Mouse (Mus musculus): ENCODE measurements around the gene Tyw1. TPM values are rescaled to one million over a fixed set of nuclear protein-coding genes. Genes with fewer than 3 reads are reported as not detected.

Tyw1 gene
- total RNA-seq, 2 experiments from 2014 or later = 13.1 to 14.6 TPM

DNA sequence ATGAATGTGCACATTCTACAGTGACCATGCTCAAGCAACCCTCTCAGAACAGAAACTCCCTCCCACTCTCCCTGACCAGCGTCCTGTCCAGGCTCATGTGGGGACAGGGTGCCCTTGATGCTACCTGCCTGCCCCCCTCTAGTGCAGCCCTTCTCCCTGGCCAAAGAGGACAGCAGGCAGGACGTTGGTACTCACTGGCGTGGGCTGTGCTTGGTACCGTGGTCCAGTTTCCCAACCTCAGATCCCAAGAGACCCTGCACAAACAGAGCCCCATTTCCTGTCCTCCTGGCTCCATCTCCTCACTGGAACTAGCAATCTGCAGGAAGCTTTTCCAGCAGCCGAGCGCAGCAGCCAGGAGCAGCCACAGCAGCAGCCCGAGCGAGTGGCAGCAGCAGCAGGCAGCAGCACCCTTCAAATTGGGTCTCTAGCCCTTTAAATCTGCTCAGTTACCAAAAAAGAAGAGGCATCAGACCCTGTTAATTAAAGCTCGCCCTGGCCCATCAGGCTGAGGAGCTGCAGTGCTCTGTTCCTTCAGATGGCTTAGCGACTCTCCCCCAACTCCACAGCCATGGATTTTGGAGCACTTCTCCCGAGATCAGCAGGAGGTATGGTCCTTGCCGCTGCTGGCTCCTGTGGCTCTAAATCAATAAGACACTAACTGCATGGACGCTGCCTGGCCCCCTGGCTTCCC is 128.9 kb downstream of the Tyw1 start, which contains the start of gene A330070K13Rik:
Gene A330070K13Rik, minus strand, starts transcription at position 410 of the 691 bp plus-strand sequence.
- no peak for DNase-seq (ENCODE audit: low spot score in 2 of 2)

DNA sequence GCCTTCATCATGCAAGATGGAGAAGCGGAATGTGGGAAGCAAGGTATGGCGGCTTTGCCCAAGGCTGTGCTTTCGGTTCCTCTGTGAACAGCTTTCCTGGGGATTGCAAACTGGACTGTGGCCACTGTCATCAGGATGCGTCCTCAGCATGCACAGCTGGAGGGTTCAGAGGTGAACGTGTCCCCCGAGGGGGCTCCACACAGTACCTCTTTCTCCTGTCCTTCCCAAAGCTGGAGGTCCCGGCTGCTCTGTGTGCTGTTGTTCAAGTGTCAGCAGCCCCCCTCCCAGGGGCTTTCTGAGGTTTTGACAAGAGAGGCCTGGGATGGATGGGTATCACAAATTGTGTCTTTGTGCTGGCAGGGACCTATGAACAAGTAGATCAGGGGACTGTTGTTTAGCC is 131.0 kb downstream of the Tyw1 start:
- no peak for DNase-seq (ENCODE audit: low spot score in 2 of 2)

Other genes with a start within 250 kb of the Tyw1 start
- gene Asl, start 226.4 kb upstream of the Tyw1 start, total RNA-seq (2021) = 10 to 100 TPM; 13.0 to 14.8 TPM
- 10 to 100 TPM; 14.4 to 16.3 TPM for gene Crcp, start 226.3 kb upstream of the Tyw1 start, total RNA-seq (2021)
- 10 to 100 TPM; 40.6 to 41.8 TPM for gene Tpst1, start 182.3 kb upstream of the Tyw1 start, total RNA-seq (2021)
- 1 to 10 TPM; 6.6 to 8.0 TPM for gene Kctd7, start 110.8 kb upstream of the Tyw1 start, total RNA-seq (2021)
- gene Rabgef1, start 83.8 kb upstream of the Tyw1 start, total RNA-seq (2021) = 10 to 100 TPM; 34.9 to 37.5 TPM
- 10 to 100 TPM; 29.3 to 30.0 TPM for gene Tmem248, start 38.5 kb upstream of the Tyw1 start, total RNA-seq (2021)
- 10 to 100 TPM; 33.7 to 40.2 TPM for gene Sbds, start 89 bp upstream of the Tyw1 start, total RNA-seq (2021)
- not detected for gene Caln1, start 113.8 kb downstream of the Tyw1 start, total RNA-seq (2021)
- gene A330070K13Rik, start 129.0 kb downstream of the Tyw1 start, total RNA-seq (2021) = not detected